Mouse (Mus musculus) CD4-positive, CD25-positive, alpha-beta regulatory T cell (primary cell): ENCODE measurements around the gene Hnrnpu. TPM values are rescaled to one million over a fixed set of nuclear protein-coding genes. Genes with fewer than 3 reads are reported as not detected.

Source experiments
- polyA plus RNA-seq: library from polyadenylated mRNA; unstranded; fragments of 100-300 nt; shearing (Covaris generic); gene quantifications from one replicate; pipeline ENCODE4 v1.2.1, GENCODE M21; 2017

Hnrnpu gene
- 993 TPM for polyA plus RNA-seq

DNA sequence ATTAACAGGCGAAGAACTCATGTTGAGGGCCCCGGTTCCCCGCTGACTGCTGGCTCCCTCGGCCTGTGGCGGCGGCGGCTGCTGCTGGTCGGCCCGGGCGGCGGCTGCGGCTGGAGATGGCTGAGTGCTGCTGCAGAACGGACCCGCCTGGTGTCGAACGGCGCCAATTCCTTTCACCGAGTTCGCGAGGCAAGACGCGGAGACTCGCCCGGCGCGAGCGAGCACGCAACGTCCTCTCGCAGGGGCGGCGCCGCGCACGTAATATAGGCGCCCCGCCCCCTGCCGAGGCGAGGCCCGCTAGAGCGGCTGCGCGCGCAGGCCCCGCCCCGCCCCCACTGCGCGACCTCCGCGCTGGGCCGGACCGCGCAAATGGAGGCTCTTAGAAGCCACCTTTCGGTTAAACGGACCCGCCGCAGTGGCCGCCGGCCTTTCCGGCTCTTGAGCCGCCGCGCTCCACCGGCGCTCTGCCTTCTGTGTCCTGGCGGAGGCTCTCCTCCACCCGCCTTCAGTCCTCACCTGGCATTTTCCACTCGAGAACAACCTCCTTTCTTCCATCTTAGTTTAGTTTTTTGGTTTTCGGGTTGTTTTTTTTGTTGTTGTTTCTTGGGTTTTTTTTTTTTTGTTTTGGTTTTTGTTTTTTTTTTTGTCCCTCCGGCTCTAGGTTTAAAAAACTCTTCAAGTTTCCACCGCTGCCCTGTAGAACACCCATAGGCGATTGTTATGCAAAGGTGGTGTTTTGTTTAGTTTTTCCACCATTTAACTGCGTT, at the start of gene Hnrnpu:
Hnrnpu (minus strand) TSS at position 247 of the 767 bp plus-strand sequence.

DNA sequence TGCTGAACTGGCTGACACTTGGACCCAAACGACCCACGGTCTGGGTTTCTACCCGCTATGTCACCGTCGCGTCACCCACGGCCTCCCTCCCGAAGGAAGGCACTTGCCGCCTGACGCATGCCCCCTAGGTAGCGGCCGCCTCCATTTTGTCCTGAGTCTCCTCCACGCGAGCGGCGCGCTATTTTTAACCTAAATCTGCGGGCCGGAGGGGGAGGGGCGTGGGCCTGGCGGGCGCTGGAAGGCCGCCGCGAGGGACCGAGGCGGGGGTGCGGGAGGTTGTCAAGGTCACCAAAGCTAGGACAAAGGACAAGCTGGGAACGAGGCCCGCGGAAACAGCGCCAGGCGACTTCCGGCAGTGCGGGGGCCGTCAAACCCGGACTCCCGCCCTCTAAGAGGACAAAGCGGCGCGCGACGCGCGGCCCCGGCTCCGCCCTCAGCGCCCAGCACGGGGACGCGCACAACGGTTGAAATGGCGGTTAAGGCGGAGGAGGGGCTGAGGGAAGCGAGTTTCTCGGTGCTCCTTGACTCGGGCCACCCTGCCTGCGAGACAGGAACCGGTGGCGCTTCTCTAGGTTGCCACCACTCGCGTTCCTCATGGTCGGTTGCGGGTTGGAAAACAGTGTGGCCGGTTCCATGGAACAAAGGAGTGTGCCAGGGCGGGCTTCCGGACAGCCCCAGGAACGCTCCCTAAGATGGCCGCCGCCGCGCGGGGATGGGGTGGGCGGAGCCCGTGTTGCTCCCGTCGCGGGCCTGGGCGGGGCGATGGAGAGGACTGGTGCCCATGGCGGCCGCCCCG, 19.0 kb downstream of the Hnrnpu start, which contains the start of gene Cox20:
Cox20 (plus strand) TSS at position 742 of the 796 bp plus-strand sequence.

Other genes with a start within 250 kb of the Hnrnpu start
- gene Desi2, start 150.4 kb downstream of the Hnrnpu start, polyA plus RNA-seq, result 31.4 TPM
- 195 TPM for gene Cox20, start 18.7 kb downstream of the Hnrnpu start, polyA plus RNA-seq
- 4.6 TPM for gene Efcab2, start 68.3 kb upstream of the Hnrnpu start, polyA plus RNA-seq
- 0.13 TPM for gene Kif26b, start 191.3 kb upstream of the Hnrnpu start, polyA plus RNA-seq